Mouse (Mus musculus): ENCODE data around the gene Acot12. TPM values are rescaled to one million over a fixed set of nuclear protein-coding genes. Genes with fewer than 3 reads are reported as not detected.

The Acot12 gene
- 0.27 TPM in 1 of 2 replicates, not detected in the other for polyA plus RNA-seq (2015; fragmentation: Nextera tagmentation; extraction: Ambion mirVana)

DNA sequence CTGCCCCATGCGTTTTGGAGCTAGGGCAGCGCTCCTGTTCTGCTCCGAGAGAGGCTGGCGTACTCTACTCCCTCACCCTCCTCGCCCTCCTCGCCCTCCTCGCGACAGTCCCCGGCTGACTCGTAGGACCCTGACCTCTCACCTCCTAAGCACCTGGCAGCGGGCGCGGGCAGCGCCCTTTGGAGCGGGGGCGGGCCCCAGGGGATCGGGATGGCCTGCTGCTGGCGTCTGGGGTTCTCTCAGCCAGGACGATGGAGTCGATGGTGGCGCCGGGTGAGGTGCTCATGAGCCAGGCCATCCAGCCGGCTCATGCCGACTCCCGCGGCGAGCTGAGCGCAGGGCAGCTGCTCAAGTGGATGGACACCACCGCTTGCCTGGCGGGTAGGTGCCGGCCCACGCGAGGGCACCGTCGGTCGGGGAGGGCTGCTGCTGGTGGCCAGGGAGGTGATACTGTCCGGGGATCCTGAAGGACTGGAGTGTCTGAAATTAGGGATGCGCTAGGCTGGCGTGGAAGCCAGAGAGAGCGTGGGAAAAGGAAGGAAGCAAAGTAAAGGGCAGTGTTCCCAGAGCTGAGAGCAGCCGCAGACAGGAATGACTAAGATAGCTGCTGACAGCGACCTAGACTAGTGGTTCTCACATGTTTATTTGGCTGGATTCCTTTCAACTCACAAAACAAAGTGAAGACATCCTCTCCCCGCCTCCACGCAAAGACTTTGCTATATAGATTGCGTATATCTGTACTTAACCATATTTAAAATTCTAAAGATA, at the start of gene Acot12:
Acot12 (plus strand) TSS at position 233 of the 768 bp plus-strand sequence.
- Histone ChIP-seq H3K36me3 (no peaks in the 10 kb centered on the region), H3K9ac (peak within 1 kb of the TSS; percentile 68), H3K27me3 (peaks cover 30% of the 10 kb centered on the region), H3K4me3 (peak within 1 kb of the TSS; percentile 45), H3K4me2 (peak within 1 kb of the TSS; percentile 70), H3K4me1 (peaks cover 14% of the 10 kb centered on the region; the same call in 1 of the 2 replicates), H3K27ac (no peak within 1 kb of the TSS), H3K9me3 (no peaks in the 10 kb centered on the region)
- ATAC-seq (ENCODE audit: insufficient number of reproducible peaks, insufficient read depth, low FRiP score, low TSS enrichment, low read depth) = 0 out of 2 replicates have a peak, but pooled peaks have one; percentile 32
- 9% methylated on average over 45 of the region's 45 CpGs for WGBS

DNA sequence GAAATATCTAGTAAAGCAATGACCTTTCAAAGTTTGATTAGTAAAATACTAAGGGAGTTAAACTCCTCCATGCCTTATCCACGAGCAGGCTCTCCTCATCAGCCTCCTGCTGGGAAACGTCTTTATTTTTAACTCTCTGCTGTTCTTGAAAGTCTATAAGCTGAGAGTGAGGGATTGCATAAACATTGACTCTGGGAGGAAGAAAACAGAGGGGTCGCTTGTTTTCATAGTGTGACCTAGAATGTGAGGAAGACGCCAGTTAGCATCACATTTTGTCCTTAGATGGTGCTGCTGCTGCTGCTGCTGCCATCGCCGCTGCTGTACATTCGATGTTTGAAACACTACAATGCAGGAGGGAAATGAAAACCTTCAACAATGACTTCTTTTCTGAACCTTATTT, 47.7 kb upstream of the Acot12 start:
- no peak overlapping the region for H3K27ac ChIP-seq
- 66% methylated on average over 7 of the region's 7 CpGs for WGBS
- ATAC-seq (ENCODE audit: insufficient number of reproducible peaks, insufficient read depth, low FRiP score, low TSS enrichment, low read depth) = no peak
- H3K36me3 ChIP-seq = peaks cover 15% of the 10 kb centered on the region
- H3K27me3 ChIP-seq = no peaks in the 10 kb centered on the region
- peaks cover 12% of the 10 kb centered on the region for H3K4me1 ChIP-seq
- H3K9ac ChIP-seq = no peak overlapping the region
- no peaks in the 10 kb centered on the region for H3K9me3 ChIP-seq
- H3K4me2 ChIP-seq = no peak overlapping the region
- no peak overlapping the region for H3K4me3 ChIP-seq

DNA sequence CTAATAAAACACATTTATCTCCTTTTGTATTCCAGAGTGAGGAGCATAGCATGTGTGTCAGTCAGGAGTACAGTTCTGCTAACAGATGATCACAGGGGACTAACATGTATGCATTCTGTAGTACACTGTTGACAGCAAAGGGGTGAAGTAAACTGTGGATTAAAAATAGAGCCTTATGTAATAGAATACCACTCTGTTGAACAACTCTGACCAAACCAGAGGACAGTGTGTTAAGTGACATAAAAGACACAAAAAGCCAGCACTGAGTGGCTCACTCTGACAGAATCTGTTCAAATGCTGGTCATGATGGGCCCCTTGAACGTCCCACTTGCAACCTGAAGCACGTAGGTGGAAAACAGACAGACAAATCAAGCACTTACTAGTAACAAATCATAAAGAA, 45.9 kb upstream of the Acot12 start:
- H3K9ac ChIP-seq = no peak overlapping the region
- 84% methylated on average over 2 of the region's 2 CpGs for WGBS
- no peak overlapping the region for H3K4me3 ChIP-seq
- H3K9me3 ChIP-seq = no peaks in the 10 kb centered on the region
- no peaks in the 10 kb centered on the region for H3K27me3 ChIP-seq
- H3K36me3 ChIP-seq = peaks cover 22% of the 10 kb centered on the region
- H3K4me1 ChIP-seq = peaks cover 4% of the 10 kb centered on the region; the same call in 1 of the 2 replicates
- no peak for ATAC-seq (ENCODE audit: insufficient number of reproducible peaks, insufficient read depth, low FRiP score, low TSS enrichment, low read depth)
- H3K4me2 ChIP-seq = no peak overlapping the region
- no peak overlapping the region for H3K27ac ChIP-seq

DNA sequence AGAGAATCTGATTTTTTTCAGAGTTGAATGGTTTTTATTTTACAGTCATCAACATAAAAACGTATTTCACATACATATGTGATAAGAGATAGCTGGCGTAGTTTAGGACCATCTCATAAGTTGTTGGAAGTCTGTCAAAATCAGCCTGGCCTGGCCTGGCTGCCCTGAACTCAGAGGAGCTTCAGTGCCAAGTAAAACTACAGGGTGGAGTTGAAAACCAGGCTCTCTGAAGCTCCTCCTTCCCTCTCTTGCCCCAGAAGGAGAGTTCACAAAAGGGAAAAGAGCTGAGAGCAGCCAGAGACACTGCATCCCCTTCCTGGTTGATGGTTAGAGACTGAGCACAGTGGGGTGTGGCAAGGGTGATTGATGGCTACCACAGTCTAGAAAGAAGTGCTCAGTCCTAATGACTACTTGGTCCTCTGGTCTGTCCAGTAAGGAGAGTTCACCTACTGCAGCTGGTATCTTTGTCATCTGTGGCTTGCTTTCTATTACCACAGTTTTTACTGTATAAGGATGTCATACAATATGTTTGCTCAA, 45.1 kb upstream of the Acot12 start:
- WGBS = 65% methylated on average over 2 of the region's 2 CpGs
- Histone ChIP-seq H3K27ac (0 out of 2 replicates have a peak overlapping the region, but pooled peaks have one; percentile 11), H3K4me2 (no peak overlapping the region), H3K9ac (no peak overlapping the region), H3K36me3 (peaks cover 27% of the 10 kb centered on the region), H3K4me3 (no peak overlapping the region), H3K4me1 (peaks cover 4% of the 10 kb centered on the region; the same call in 1 of the 2 replicates), H3K9me3 (no peaks in the 10 kb centered on the region), H3K27me3 (no peaks in the 10 kb centered on the region)
- ATAC-seq (ENCODE audit: insufficient number of reproducible peaks, insufficient read depth, low FRiP score, low TSS enrichment, low read depth) = no peak

DNA sequence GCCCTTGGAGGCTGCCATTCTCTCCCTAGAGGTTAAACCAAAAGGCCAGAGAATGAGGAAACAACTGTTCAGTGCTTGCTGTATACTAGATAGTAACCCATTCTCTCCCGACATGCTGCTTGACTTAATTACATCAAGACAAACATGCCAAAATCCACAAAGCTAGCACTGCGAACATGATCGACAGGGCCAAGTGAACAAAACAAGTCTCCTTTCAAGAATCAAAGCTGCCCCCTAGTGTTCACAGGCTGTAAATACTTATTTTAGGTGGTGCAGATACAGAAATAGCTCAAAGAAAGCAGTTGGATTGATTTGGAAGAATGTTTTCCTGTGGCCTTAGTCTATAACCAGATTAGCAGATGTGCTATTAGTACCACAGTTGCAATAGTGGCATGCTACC, 44.3 kb upstream of the Acot12 start:
- no peak for ATAC-seq (ENCODE audit: insufficient number of reproducible peaks, insufficient read depth, low FRiP score, low TSS enrichment, low read depth)
- Histone ChIP-seq H3K9ac (no peak overlapping the region), H3K4me1 (peaks cover 4% of the 10 kb centered on the region; the same call in 1 of the 2 replicates), H3K4me2 (no peak overlapping the region), H3K36me3 (peaks cover 34% of the 10 kb centered on the region), H3K9me3 (no peaks in the 10 kb centered on the region), H3K27me3 (no peaks in the 10 kb centered on the region), H3K27ac (no peak overlapping the region), H3K4me3 (no peak overlapping the region)
- 9% methylated on average over 3 of the region's 3 CpGs for WGBS

DNA sequence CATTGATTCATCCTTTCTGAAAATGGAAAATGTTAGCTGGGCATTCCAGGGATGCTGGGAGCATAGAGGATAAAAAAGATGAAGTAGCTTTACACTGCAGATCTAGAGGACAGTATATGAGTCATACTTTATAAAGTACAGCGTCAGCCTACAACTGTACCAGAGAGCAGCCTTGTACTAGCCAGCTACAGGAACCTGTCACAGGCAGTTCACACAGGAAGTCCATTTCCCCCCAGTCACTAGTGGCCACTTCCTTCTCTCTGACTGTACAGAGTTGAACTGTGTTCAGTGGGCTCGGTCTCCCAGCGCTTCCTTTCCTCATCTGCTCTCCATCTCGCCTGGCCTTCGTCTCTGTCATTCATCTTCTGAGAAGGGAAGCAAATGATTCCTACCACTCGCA, 39.0 kb upstream of the Acot12 start:
- Histone ChIP-seq H3K4me1 (no peaks in the 10 kb centered on the region), H3K36me3 (peaks cover 36% of the 10 kb centered on the region), H3K27ac (no peak overlapping the region), H3K9me3 (no peaks in the 10 kb centered on the region), H3K4me3 (no peak overlapping the region), H3K4me2 (no peak overlapping the region), H3K9ac (no peak overlapping the region), H3K27me3 (no peaks in the 10 kb centered on the region)
- ATAC-seq (ENCODE audit: insufficient number of reproducible peaks, insufficient read depth, low FRiP score, low TSS enrichment, low read depth) = no peak
- 82% methylated on average over 6 of the region's 6 CpGs for WGBS

DNA sequence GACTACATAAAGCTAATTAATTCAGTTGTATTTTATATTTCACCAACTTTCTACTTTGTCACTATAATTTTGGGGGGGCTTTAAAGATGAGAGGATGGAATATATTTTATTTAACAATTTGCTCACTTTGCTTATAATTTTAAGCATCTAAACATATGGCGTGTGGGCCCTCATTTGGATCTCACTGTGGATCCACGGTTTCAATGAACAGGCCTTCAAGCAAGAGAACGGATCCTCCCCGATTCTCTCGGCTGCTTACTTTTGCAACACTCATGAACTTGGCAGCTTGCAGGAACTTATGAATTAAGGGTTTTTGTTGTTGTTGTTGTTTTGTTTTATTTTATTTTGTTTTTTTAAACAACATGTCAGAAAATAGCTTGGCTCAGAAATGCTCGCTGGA, 21.8 kb upstream of the Acot12 start:
- no peak overlapping the region for H3K27ac ChIP-seq
- no peak overlapping the region for H3K9ac ChIP-seq
- no peaks in the 10 kb centered on the region for H3K27me3 ChIP-seq
- no peaks in the 10 kb centered on the region for H3K9me3 ChIP-seq
- H3K4me3 ChIP-seq = no peak overlapping the region
- 93% methylated on average over 6 of the region's 6 CpGs for WGBS
- H3K4me1 ChIP-seq = no peaks in the 10 kb centered on the region
- H3K4me2 ChIP-seq = no peak overlapping the region
- H3K36me3 ChIP-seq = no peaks in the 10 kb centered on the region
- ATAC-seq (ENCODE audit: insufficient number of reproducible peaks, insufficient read depth, low FRiP score, low TSS enrichment, low read depth) = no peak

DNA sequence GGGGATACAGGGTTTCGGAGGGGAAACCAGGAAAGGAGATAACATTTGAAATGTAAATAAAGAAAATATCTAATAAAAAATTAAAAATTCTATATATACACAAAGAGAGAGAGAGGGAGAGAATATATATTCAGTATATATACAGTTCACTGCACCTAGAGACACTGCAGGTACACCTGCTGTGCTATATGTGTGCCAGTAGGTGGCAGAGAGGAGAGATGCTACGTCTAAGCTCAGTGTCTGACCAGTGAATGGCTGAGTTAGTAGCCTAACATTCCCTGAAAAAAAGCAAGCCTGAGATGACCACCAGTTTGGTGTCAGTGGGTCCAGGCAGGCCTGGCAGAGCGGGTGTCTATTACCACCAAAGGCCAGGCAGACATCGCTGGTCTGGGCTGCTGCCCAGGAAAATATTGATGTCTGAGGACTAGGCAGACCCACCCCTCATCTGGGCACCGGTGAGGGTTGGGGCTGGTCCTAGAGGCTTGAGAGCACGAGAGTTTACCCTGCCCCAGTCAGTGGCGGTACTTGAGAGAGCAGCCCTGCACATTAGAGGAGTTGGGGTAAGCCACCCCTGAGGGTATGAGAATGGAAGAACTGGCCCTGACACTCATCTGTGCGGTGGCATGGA, 18.1 kb upstream of the Acot12 start:
- H3K9ac ChIP-seq = no peak overlapping the region
- H3K4me1 ChIP-seq = no peaks in the 10 kb centered on the region
- 68% methylated on average over 8 of the region's 8 CpGs for WGBS
- H3K4me3 ChIP-seq = no peak overlapping the region
- H3K4me2 ChIP-seq = no peak overlapping the region
- H3K36me3 ChIP-seq = no peaks in the 10 kb centered on the region
- no peak; the same call in 1 of the 2 replicates for ATAC-seq (ENCODE audit: insufficient number of reproducible peaks, insufficient read depth, low FRiP score, low TSS enrichment, low read depth)
- no peak overlapping the region for H3K27ac ChIP-seq
- no peaks in the 10 kb centered on the region for H3K27me3 ChIP-seq
- no peaks in the 10 kb centered on the region for H3K9me3 ChIP-seq

DNA sequence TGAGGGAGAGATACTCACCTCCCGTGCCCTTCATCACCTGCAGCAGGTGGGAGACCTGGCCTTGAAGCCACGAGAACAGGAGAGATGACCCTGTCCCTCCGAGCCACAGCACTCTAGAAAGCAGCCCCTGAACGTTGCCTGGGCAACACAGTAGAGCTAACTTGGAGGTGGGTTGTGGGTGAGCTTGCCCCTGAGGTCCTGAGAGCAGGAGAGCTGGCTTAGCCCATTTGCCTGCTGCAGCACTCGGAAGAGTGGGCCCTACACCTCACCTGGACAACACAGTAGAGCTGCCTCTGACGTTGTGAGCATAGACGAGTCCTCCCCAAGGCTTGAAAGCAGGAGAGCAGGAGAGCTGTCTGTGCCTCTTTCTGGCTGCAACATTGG, 17.6 kb upstream of the Acot12 start:
- Histone ChIP-seq H3K9me3 (no peaks in the 10 kb centered on the region), H3K9ac (no peak overlapping the region), H3K27me3 (no peaks in the 10 kb centered on the region), H3K4me1 (no peaks in the 10 kb centered on the region), H3K4me3 (no peak overlapping the region), H3K36me3 (no peaks in the 10 kb centered on the region), H3K27ac (no peak overlapping the region), H3K4me2 (no peak overlapping the region)
- ATAC-seq (ENCODE audit: insufficient number of reproducible peaks, insufficient read depth, low FRiP score, low TSS enrichment, low read depth) = no peak
- WGBS = 77% methylated on average over 7 of the region's 7 CpGs

DNA sequence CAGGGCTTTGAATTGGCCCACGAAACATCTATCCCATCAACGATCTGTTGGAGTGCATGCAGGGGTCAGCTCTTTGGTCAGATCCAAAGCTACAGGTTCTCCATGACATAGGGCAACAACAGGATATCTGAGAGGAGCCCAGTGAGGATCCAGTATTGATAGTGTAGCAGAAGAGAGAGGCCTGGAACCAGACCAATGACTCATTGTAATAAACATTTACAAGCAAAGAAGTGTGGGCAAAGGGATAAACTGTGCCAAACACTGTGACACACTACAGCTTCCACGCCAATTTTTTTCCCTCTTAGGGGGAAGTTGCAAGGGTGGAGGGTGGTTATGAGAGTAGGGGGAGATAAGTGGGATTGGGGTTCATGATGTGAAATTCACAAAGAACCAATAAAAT, 17.1 kb upstream of the Acot12 start:
- no peaks in the 10 kb centered on the region for H3K9me3 ChIP-seq
- 86% methylated on average over 3 of the region's 3 CpGs for WGBS
- no peaks in the 10 kb centered on the region for H3K4me1 ChIP-seq
- no peaks in the 10 kb centered on the region for H3K36me3 ChIP-seq
- H3K27me3 ChIP-seq = no peaks in the 10 kb centered on the region
- H3K4me3 ChIP-seq = no peak overlapping the region
- no peak overlapping the region for H3K4me2 ChIP-seq
- H3K9ac ChIP-seq = no peak overlapping the region
- H3K27ac ChIP-seq = no peak overlapping the region
- ATAC-seq (ENCODE audit: insufficient number of reproducible peaks, insufficient read depth, low FRiP score, low TSS enrichment, low read depth) = no peak

DNA sequence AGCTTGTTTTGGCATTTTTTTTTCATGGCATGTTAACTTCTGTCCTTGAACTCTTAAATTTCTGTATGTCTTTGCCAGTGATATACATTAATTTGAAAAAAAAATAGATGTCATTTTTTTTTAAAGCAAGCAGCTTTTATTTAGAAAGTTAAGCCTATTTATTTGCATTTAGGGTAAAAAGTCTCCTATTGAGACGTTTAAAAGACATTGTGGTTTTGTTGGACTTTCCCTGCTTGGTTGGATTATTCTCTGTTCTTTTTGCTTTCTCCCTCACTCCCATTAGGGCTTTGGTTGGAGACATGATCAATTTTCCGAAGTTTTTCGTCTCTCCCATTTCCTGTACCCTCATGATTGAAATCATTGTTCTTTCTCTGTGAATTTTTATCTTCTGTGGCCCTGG, 16.2 kb upstream of the Acot12 start:
- Histone ChIP-seq H3K4me2 (no peak overlapping the region), H3K27me3 (no peaks in the 10 kb centered on the region), H3K9ac (no peak overlapping the region), H3K27ac (no peak overlapping the region), H3K9me3 (no peaks in the 10 kb centered on the region), H3K4me1 (no peaks in the 10 kb centered on the region), H3K4me3 (no peak overlapping the region), H3K36me3 (no peaks in the 10 kb centered on the region)
- no peak for ATAC-seq (ENCODE audit: insufficient number of reproducible peaks, insufficient read depth, low FRiP score, low TSS enrichment, low read depth)
- WGBS = 57% methylated on average over 3 of the region's 3 CpGs

DNA sequence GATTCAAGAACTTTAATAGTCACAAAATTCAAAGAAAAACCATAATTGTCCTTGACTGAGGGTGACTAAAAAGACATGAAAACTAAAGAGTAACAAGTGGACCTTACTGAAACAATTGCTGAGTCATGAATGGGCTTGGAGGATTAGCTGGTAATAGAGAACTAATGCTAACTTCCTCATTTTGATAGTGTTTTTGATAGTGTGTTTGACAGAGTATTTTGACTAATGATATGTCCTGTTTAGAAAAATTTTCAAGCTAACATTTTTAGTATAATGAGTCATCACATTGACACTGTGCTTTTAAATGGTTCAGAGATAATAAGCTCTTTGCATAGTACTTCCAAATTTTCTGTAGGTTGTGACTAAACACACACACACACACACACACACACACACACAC, 13.4 kb upstream of the Acot12 start:
- no peak for ATAC-seq (ENCODE audit: insufficient number of reproducible peaks, insufficient read depth, low FRiP score, low TSS enrichment, low read depth)
- H3K9me3 ChIP-seq = no peaks in the 10 kb centered on the region

More for the DNA sequence above, 13.4 kb upstream of the Acot12 start:
- Histone ChIP-seq H3K36me3 (no peaks in the 10 kb centered on the region), H3K27ac (no peak overlapping the region), H3K9ac (no peak overlapping the region), H3K27me3 (no peaks in the 10 kb centered on the region), H3K4me3 (no peak overlapping the region), H3K4me2 (no peak overlapping the region), H3K4me1 (no peaks in the 10 kb centered on the region)

Data from embryonic facial prominence, embryonic 13.5 days (tissue).